Mouse (Mus musculus) thymus, postnatal 36 days (tissue): ENCODE measurements around the gene Ces2a.

Experiments used
- DNase-seq, 2 experiments: peaks; one replicate each; pipeline ENCODE4 v3.0.0; 2022; ENCODE audit warnings: mixed read lengths in 2 of 2

Gene Ces2a

DNA sequence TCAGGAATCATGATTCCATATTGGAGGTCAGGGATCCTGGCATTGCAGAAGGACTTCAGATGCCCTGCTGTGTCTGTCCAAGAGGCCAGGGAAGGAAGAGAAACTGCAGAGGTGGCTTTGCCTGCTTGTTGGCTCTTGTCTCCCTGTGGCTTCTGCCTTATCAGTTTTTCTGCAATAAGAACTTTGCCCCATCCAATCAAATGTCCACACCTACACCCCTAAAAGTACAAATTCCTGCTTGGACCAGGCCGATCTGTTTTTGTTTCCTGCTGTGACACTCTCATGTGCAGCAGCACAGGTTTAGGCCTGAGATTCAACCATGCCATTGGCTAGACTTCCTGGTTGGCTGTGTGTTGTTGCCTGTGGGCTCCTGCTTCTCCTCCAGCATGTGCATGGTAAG lies at the start of gene Ces2a:
Gene Ces2a, plus strand, starts transcription at position 251 of the 400 bp plus-strand sequence.
- no peak for DNase-seq

GRCm38 (mm10) chr8:104688433-104688832 lies 45.4 kb upstream of the Ces2a start:
- no peak for DNase-seq

DNA sequence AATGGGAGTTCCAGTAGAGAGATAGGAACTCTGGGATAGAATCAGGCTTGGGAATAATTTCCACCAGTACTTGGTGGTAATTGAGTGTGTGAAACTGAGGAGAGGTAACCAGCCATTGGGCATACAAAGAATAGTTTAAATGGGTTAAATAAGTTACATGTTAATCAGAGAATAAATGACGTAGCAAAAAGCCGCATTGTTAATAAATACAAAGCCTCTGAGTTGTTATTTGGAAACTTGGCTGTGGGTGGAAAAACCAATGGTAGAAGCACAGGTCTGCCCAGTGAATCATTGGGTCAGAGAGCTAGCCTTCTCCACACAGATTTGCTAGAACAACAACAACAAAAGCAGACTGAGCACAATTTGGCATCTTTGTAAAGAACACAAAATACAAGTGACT lies 35.2 kb upstream of the Ces2a start:
- no peak for DNase-seq

- no peak for DNase-seq
Measured at GRCm38 (mm10) chr8:104701900-104702299, 31.9 kb upstream of the Ces2a start.

GRCm38 (mm10) chr8:104721166-104721565 lies 12.6 kb upstream of the Ces2a start:
- no peak for DNase-seq

- no peak for DNase-seq
Measured at GRCm38 (mm10) chr8:104731451-104731850, 2.4 kb upstream of the Ces2a start.

DNA sequence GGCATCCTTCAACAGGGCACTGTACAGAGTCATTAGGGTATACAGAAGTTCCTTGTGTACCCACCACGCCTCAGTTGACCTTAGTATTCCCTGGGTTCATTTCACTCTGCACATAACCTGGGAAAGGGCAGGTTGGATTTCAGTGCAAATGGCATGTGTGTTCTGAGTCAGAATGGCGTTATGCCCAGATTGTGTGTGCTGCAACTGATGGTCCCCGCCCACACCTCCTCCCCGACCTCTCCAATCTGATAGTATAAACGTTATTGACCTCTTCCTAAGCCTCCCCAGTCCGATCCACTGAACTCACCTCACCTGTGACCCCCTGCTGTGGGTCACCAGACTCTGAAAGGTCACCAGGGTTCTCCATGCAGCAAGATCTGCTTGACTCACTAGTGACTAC lies 1.8 kb upstream of the Ces2a start:
- DNase-seq, result no peak

- no peak for DNase-seq
Measured at GRCm38 (mm10) chr8:104742039-104742438, 8.2 kb downstream of the Ces2a start.

DNA sequence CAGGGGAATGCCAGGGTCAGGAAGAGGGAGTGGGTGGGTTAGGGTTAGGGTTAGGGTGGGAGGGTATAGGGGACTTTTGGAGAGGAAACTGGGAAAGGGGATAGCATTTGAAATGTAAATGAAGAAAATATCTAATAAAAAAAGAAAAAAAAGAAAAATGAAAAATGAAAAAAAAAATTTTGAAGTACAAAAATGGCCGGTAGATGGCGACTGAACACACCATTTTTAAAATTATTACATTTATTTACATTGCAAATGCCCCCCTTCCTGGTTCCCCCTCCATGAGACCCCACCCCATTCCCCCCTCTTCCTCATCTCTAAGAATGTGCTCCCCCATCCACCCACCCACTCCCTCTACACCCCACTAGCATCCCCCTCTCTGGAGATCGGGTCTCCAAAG lies 9.6 kb downstream of the Ces2a start:
- DNase-seq, result no peak

- no peak for DNase-seq
Measured at GRCm38 (mm10) chr8:104752818-104753217, 19.0 kb downstream of the Ces2a start.

DNA sequence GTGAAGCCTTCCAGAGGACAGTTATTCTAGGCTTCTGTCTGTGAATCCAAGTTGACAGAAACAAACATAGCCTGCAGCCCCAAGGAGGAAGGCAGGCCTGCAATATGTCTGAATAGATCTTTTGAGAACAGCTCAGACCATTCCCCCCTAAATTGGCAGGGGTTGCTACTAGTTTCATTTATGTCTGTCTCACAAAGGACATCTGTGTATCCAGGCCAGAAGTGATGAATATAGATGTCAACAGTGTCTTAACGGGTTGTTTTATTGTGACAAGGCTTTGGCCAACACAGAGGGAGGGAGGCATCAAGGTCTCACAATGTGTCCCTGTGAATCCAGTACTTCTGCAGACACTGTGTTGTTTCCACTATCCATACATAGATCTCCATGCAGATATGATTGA lies 23.8 kb downstream of the Ces2a start:
- no peak for DNase-seq

DNA sequence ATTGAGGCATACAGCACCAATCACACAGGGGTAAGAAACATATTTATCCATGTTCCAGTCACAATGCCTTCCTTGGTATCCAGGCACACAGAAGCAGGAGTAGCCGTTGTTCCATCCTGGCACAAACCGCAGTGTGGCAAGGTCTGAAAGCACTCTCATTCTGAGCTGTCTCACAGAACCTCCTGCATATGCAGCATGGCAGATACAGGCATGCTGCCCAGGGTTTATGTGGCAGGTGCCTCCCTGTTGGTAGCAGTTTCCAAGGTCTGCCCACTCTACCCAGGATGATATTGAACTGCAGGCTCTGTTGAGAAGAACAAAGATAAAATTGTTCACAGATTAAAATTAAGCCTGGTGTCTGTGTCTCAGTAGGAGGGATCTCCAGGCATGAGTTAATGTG lies 24.4 kb downstream of the Ces2a start:
- DNase-seq, result no peak

GRCm38 (mm10) chr8:104761126-104761525 lies 27.3 kb downstream of the Ces2a start:
- DNase-seq, result no peak

DNA sequence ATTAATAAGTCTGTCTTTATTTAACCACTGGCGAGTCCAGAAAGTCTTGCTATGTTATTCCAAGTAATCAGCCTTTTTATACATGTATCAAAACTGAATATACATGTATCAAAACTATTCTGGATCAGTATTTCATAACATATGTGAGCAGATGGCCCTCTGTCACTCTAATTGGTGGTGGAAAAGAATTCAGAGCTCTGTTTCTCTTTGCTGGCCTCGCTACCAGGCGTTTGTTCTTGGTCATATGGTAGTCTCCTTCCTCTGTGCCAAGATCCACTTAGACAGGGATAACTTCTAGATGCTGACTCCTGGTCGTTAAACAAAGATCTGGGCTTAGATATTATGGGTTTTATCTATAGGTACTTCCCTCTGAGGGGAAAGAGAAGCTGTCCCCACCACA lies 32.7 kb downstream of the Ces2a start:
- no peak for DNase-seq

DNA sequence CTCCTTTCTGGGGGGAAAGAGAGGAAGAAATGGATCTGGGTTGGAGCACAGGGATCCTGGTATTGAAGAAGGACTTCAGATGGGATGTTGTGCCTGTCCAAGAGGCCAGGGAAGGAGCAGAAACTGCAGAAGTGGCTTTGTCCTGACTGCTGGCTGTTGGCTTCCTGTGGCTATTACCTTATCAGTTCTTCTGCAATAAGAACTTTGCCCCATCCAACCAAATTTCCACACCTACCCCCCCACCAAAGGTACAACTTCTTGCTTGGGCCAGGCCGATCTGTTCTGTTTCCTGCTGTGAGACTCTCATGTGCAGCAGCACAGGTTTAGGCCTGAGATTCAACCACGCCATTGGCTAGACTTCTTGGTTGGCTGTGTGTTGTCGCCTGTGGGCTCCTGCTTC lies 36.6 kb downstream of the Ces2a start:
- no peak for DNase-seq

DNA sequence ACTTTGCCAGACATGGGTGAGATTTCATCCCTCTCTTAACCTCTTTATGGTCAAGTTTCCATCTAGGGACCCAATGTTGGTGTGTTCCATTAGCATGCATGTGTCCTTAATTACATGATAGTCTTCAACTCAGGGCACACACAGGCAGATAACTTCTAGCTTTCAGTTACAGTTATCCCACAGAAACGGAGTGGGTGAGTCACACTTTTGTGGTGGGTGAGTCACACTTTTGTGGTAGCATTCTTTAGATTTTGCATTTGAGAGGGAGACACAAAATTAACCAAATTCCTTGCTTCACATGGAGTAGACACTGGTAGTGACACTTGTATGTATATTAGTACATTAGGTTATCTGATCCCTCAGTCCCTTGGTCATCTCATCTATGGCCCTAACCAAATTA lies 53.2 kb downstream of the Ces2a start:
- DNase-seq, result no peak

- no peak for DNase-seq
Measured at GRCm38 (mm10) chr8:104788929-104789328, 55.1 kb downstream of the Ces2a start.

GRCm38 (mm10) chr8:104789886-104790680 lies 56.3 kb downstream of the Ces2a start:
- no peak for DNase-seq
